Mouse (Mus musculus): ENCODE data around the gene Inpp5e.

DNA sequence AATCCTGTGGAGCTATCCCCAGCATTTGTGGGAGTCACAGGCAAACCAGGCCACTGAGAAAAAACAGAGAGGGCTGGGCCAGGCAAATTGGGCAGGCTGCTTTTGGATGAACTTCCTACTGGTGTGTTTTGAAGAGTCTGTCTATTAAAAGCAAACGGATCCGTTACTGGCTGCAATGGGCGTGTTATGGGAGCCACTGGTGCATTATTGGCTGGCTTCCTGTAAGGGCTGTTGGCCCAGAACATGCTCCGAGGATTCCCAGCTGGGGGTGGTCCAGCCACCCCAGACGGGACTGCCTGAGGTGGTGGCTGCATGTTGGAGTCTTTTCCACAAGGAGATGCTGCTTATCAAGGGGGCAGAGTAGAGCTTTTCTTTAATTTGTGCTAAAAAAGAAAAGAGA lies 32.7 kb upstream of the Inpp5e start:
- no peak for TF ChIP-seq CTCF (IDR thresholded peaks at IDR 0.05; ENCODE audit: low read depth, low read length)
- no peak for TF ChIP-seq POLR2A (IDR thresholded peaks at IDR 0.05; ENCODE audit: extremely low read depth, insufficient read depth, low read length)
